Mouse (Mus musculus) naive thymus-derived CD4-positive, alpha-beta T cell, adult 5 months (primary cell): ENCODE measurements around the gene Rad21l. TPM values are rescaled to one million over a fixed set of nuclear protein-coding genes. Genes with fewer than 3 reads are reported as not detected.

ENCODE experiments used
- polyA plus RNA-seq: library from polyadenylated mRNA; unstranded; fragments of 100-300 nt; shearing (Covaris generic); gene quantifications from one replicate; pipeline ENCODE4 v1.2.1, GENCODE M21; 2017

Rad21l gene
- polyA plus RNA-seq = not detected

GRCm38 (mm10) chr2:151668433-151668832 lies at the start of gene Rad21l:
Gene Rad21l (minus strand): TSS chr2:151668533.

GRCm38 (mm10) chr2:151701231-151702145 lies 33.2 kb upstream of the Rad21l start, which contains the start of gene Tmem74b:
Gene Tmem74b (plus strand): TSS chr2:151702008.

GRCm38 (mm10) chr2:151632159-151632814 lies 36.0 kb downstream of the Rad21l start, which contains the start of gene Snph:
Gene Snph (minus strand): TSS chr2:151632593.

Other genes with a start within 250 kb of the Rad21l start
- gene 4921509C19Rik, start 192.4 kb downstream of the Rad21l start, polyA plus RNA-seq = not detected
- gene Nsfl1c, start 174.4 kb downstream of the Rad21l start, polyA plus RNA-seq = 133 TPM
- gene Fkbp1a, start 126.0 kb downstream of the Rad21l start, polyA plus RNA-seq = 262 TPM
- gene Sdcbp2, start 95.9 kb downstream of the Rad21l start, polyA plus RNA-seq = 23.1 TPM
- not detected for gene Snph, start 35.9 kb downstream of the Rad21l start, polyA plus RNA-seq
- not detected for gene Tmem74b, start 33.5 kb upstream of the Rad21l start, polyA plus RNA-seq
- gene Psmf1, start 75.7 kb upstream of the Rad21l start, polyA plus RNA-seq = 58.6 TPM
- gene Rspo4, start 174.4 kb upstream of the Rad21l start, polyA plus RNA-seq = not detected
- not detected for gene Angpt4, start 242.7 kb upstream of the Rad21l start, polyA plus RNA-seq